Mouse (Mus musculus): ENCODE results near the gene Matn1. TPM values are rescaled to one million over a fixed set of nuclear protein-coding genes. Genes with fewer than 3 reads are reported as not detected.

Gene Matn1
- total RNA-seq (2014; fragmentation: Nextera tagmentation): 0.98 TPM in 1 of 2 replicates, not detected in the other
- total RNA-seq (2017): 0.60 and 1.1 TPM in 2 replicates
- polyA plus RNA-seq (2012): 0.30 and 0.79 TPM in 2 replicates

- peaks cover 57% of the 10 kb centered on the region for H3K27me3 ChIP-seq (ENCODE audit: insufficient read depth, low read length)
- DNase-seq (ENCODE audit: low spot score): no peak
- ATAC-seq (ENCODE audit: extremely low read depth, insufficient number of reproducible peaks, low FRiP score, poor library complexity, severe bottlenecking): no peak
- H3K4me3 ChIP-seq (ENCODE audit: low read depth, low read length): peak within 1 kb of the TSS; percentile 31; the same call in 1 of the 2 replicates
- H3K4me1 ChIP-seq (ENCODE audit: insufficient read depth, low read depth, low read length): peaks cover 63% of the 10 kb centered on the region
- no peaks in the 10 kb centered on the region for H3K9me3 ChIP-seq (replicated peaks)
- TF ChIP-seq POLR2AphosphoS5 (IDR thresholded peaks at IDR 0.05; ENCODE audit: insufficient replicate concordance, low read depth, low read length) (no peak), CTCF (IDR thresholded peaks at IDR 0.05; ENCODE audit: low read depth, low read length) (no peak), GATA1 (IDR thresholded peaks at IDR 0.05; ENCODE audit: borderline replicate concordance, low read length) (no peak)
- no peaks in the 10 kb centered on the region for H3K36me3 ChIP-seq (replicated peaks)
Observed at GRCm38 (mm10) chr4:130944112-130944511, at the start of gene Matn1. TSS of gene Matn1 (plus strand) at chr4:130944385.

- ATAC-seq (ENCODE audit: extremely low read depth, insufficient number of reproducible peaks, low FRiP score, poor library complexity, severe bottlenecking): no peak
- H3K36me3 ChIP-seq (replicated peaks): no peaks in the 10 kb centered on the region
- H3K27me3 ChIP-seq (ENCODE audit: insufficient read depth, low read length): peaks cover 13% of the 10 kb centered on the region
- TF ChIP-seq TAL1 (conservative IDR thresholded peaks at IDR 0.05; ENCODE audit: low read depth, low read length) (no peak), CTCF (IDR thresholded peaks at IDR 0.05; ENCODE audit: low read depth, low read length) (no peak), GATA1 (IDR thresholded peaks at IDR 0.05; ENCODE audit: borderline replicate concordance, low read length) (no peak), GATA2 (IDR thresholded peaks at IDR 0.05; ENCODE audit: borderline replicate concordance, low read depth, low read length) (no peak), POLR2AphosphoS5 (IDR thresholded peaks at IDR 0.05; ENCODE audit: insufficient replicate concordance, low read depth, low read length) (no peak)
- no peaks in the 10 kb centered on the region for H3K9me3 ChIP-seq (replicated peaks)
- H3K4me3 ChIP-seq (ENCODE audit: low read depth, low read length): no peak overlapping the region
- DNase-seq (ENCODE audit: low spot score): no peak
- H3K4me1 ChIP-seq (ENCODE audit: insufficient read depth, low read depth, low read length): peaks cover 75% of the 10 kb centered on the region
Observed at GRCm38 (mm10) chr4:130895701-130896100, 48.5 kb upstream of the Matn1 start.

- peak; percentile 63 for DNase-seq (ENCODE audit: low spot score)
Observed at GRCm38 (mm10) chr4:130896372-130896771, 47.8 kb upstream of the Matn1 start.

GRCm38 (mm10) chr4:130899383-130899781 lies 44.8 kb upstream of the Matn1 start:
- no peak for ATAC-seq (ENCODE audit: extremely low read depth, insufficient number of reproducible peaks, low FRiP score, poor library complexity, severe bottlenecking)
- no peak for TF ChIP-seq TAL1 (conservative IDR thresholded peaks at IDR 0.05; ENCODE audit: low read depth, low read length)
- TF ChIP-seq GATA2 (IDR thresholded peaks at IDR 0.05; ENCODE audit: borderline replicate concordance, low read depth, low read length): no peak
- no peak for TF ChIP-seq POLR2AphosphoS5 (IDR thresholded peaks at IDR 0.05; ENCODE audit: insufficient replicate concordance, low read depth, low read length)
- no peak for TF ChIP-seq CTCF (IDR thresholded peaks at IDR 0.05; ENCODE audit: low read depth, low read length)
- no peak for TF ChIP-seq GATA1 (IDR thresholded peaks at IDR 0.05; ENCODE audit: borderline replicate concordance, low read length)
- Histone ChIP-seq H3K9me3 (replicated peaks) (no peaks in the 10 kb centered on the region), H3K4me3 (ENCODE audit: low read depth, low read length) (no peak overlapping the region), H3K36me3 (replicated peaks) (no peaks in the 10 kb centered on the region), H3K4me1 (ENCODE audit: insufficient read depth, low read depth, low read length) (peaks cover 94% of the 10 kb centered on the region), H3K27me3 (ENCODE audit: insufficient read depth, low read length) (no peaks in the 10 kb centered on the region; the same call in 1 of the 2 replicates)
- DNase-seq (ENCODE audit: low spot score): no peak

More at GRCm38 (mm10) chr4:130896372-130896771, 47.8 kb upstream of the Matn1 start:
- peaks cover 81% of the 10 kb centered on the region for H3K4me1 ChIP-seq (ENCODE audit: insufficient read depth, low read depth, low read length)
- no peak overlapping the region for H3K4me3 ChIP-seq (ENCODE audit: low read depth, low read length)
- peaks cover 11% of the 10 kb centered on the region for H3K27me3 ChIP-seq (ENCODE audit: insufficient read depth, low read length)
- TF ChIP-seq GATA1 (IDR thresholded peaks at IDR 0.05; ENCODE audit: borderline replicate concordance, low read length) (no peak), CTCF (IDR thresholded peaks at IDR 0.05; ENCODE audit: low read depth, low read length) (peak; percentile 80)
- H3K9me3 ChIP-seq (replicated peaks): no peaks in the 10 kb centered on the region
- ATAC-seq (ENCODE audit: extremely low read depth, insufficient number of reproducible peaks, low FRiP score, poor library complexity, severe bottlenecking): peak; percentile 55; the same call in 1 of the 2 replicates
- no peaks in the 10 kb centered on the region for H3K36me3 ChIP-seq (replicated peaks)

- H3K36me3 ChIP-seq (replicated peaks): no peaks in the 10 kb centered on the region
- no peaks in the 10 kb centered on the region; the same call in 1 of the 2 replicates for H3K27me3 ChIP-seq (ENCODE audit: insufficient read depth, low read length)
- peaks cover 96% of the 10 kb centered on the region for H3K4me1 ChIP-seq (ENCODE audit: insufficient read depth, low read depth, low read length)
- no peaks in the 10 kb centered on the region for H3K9me3 ChIP-seq (replicated peaks)
- no peak for DNase-seq (ENCODE audit: low spot score)
- ATAC-seq (ENCODE audit: extremely low read depth, insufficient number of reproducible peaks, low FRiP score, poor library complexity, severe bottlenecking): no peak
- TF ChIP-seq GATA1 (IDR thresholded peaks at IDR 0.05; ENCODE audit: borderline replicate concordance, low read length) (no peak), GATA2 (IDR thresholded peaks at IDR 0.05; ENCODE audit: borderline replicate concordance, low read depth, low read length) (no peak), TAL1 (conservative IDR thresholded peaks at IDR 0.05; ENCODE audit: low read depth, low read length) (no peak), POLR2AphosphoS5 (IDR thresholded peaks at IDR 0.05; ENCODE audit: insufficient replicate concordance, low read depth, low read length) (no peak)
- H3K4me3 ChIP-seq (ENCODE audit: low read depth, low read length): no peak overlapping the region
Observed at GRCm38 (mm10) chr4:130899782-130900427, 44.3 kb upstream of the Matn1 start.

- no peak overlapping the region; the same call in 1 of the 2 replicates for H3K4me3 ChIP-seq (ENCODE audit: low read depth, low read length)
- TF ChIP-seq GATA2 (IDR thresholded peaks at IDR 0.05; ENCODE audit: borderline replicate concordance, low read depth, low read length) (no peak), POLR2AphosphoS5 (IDR thresholded peaks at IDR 0.05; ENCODE audit: insufficient replicate concordance, low read depth, low read length) (no peak), CTCF (IDR thresholded peaks at IDR 0.05; ENCODE audit: low read depth, low read length) (no peak), GATA1 (IDR thresholded peaks at IDR 0.05; ENCODE audit: borderline replicate concordance, low read length) (no peak), TAL1 (conservative IDR thresholded peaks at IDR 0.05; ENCODE audit: low read depth, low read length) (no peak)
- no peaks in the 10 kb centered on the region for H3K36me3 ChIP-seq (replicated peaks)
- no peak for DNase-seq (ENCODE audit: low spot score)
- H3K9me3 ChIP-seq (replicated peaks): no peaks in the 10 kb centered on the region
- H3K4me1 ChIP-seq (ENCODE audit: insufficient read depth, low read depth, low read length): peaks cover 97% of the 10 kb centered on the region
- ATAC-seq (ENCODE audit: extremely low read depth, insufficient number of reproducible peaks, low FRiP score, poor library complexity, severe bottlenecking): no peak
- H3K27me3 ChIP-seq (ENCODE audit: insufficient read depth, low read length): no peaks in the 10 kb centered on the region; the same call in 1 of the 2 replicates
Observed at GRCm38 (mm10) chr4:130900746-130901145, 43.4 kb upstream of the Matn1 start.

Measured in G1E (cell line).